Mouse (Mus musculus) ES-E14 (cell line): ENCODE measurements at regions not wholly inside any gene's neighbourhood (a gene's known extent, or its start where the extent isn't known, plus 50 kb on each side); places are given as distances from the start of the nearest gene placed in this dataset.

Experiments
- DNase-seq: peaks from one replicate; pipeline ENCODE4 v3.0.0-alpha.2; 2013; ENCODE audit warnings: low read depth, low spot score
- H3K27ac ChIP-seq: 2 replicates; pipeline ENCODE4 v1.5.1; 2012; ENCODE audit warnings: low read depth, mild to moderate bottlenecking, low read length, moderate library complexity, mixed read lengths; ENCODE audit not compliant: poor library complexity, insufficient read depth, severe bottlenecking
- H3K36me3 ChIP-seq: 2 replicates; pipeline ENCODE4 v1.6.1; 2012; ENCODE audit warnings: mild to moderate bottlenecking, low read length, moderate library complexity, mixed read lengths; ENCODE audit not compliant: control insufficient read depth, poor library complexity, insufficient read depth, severe bottlenecking
- H3K4me1 ChIP-seq, 2 experiments: fragments of 150-350 bp in 1 of 2; sonication (generic) in 1 of 2; 2 replicates each; pipeline ENCODE4 v1.6.1; 2012; ENCODE audit warnings: low read length in 2 of 2, mild to moderate bottlenecking in 1 of 2, mixed read lengths in 1 of 2; ENCODE audit not compliant: control insufficient read depth in 2 of 2, insufficient read depth in 2 of 2, poor library complexity in 1 of 2
- H3K4me3 ChIP-seq, 2 experiments: fragments of 150-350 bp in 1 of 2; sonication (generic) in 1 of 2; 2 replicates each; pipeline ENCODE4 v1.5.1; 2012; ENCODE audit warnings: low read length in 2 of 2, low read depth in 1 of 2, mild to moderate bottlenecking in 1 of 2, mixed read lengths in 1 of 2; ENCODE audit not compliant: insufficient read depth in 1 of 2, poor library complexity in 1 of 2, severe bottlenecking in 1 of 2
- H3K9ac ChIP-seq: 2 replicates; pipeline ENCODE4 v1.6.1; 2012; ENCODE audit warnings: low read depth, mild to moderate bottlenecking, low read length, mixed read lengths; ENCODE audit not compliant: poor library complexity, insufficient read depth, severe bottlenecking
- H3K9me3 ChIP-seq: fragments of 150-350 bp; sonication (generic); 2 replicates; pipeline ENCODE4 v1.6.1; 2012; ENCODE audit warnings: low read depth, mild to moderate bottlenecking, low read length; ENCODE audit not compliant: control insufficient read depth, insufficient read depth
- CHD2 ChIP-seq: IDR thresholded peaks from 2 replicates; pipeline ENCODE4 v1.6.1; 2014; ENCODE audit warnings: mild to moderate bottlenecking, low read depth, low read length, inconsistent platforms
- HCFC1 ChIP-seq: IDR thresholded peaks from 2 replicates; pipeline ENCODE4 v1.6.1; 2012; ENCODE audit warnings: low read length, inconsistent platforms, borderline replicate concordance; ENCODE audit not compliant: insufficient read depth
- MAFK ChIP-seq: IDR thresholded peaks from 2 replicates; pipeline ENCODE4 v1.6.1; 2014; ENCODE audit warnings: mild to moderate bottlenecking, low read depth, low read length, inconsistent platforms; ENCODE audit not compliant: insufficient read depth
- ZC3H11A ChIP-seq: IDR thresholded peaks from 2 replicates; pipeline ENCODE4 v1.6.1; 2012; ENCODE audit warnings: low read depth, mild to moderate bottlenecking, inconsistent platforms, low read length, borderline replicate concordance
- ZNF384 ChIP-seq: IDR thresholded peaks from 2 replicates; pipeline ENCODE4 v1.6.1; 2012; ENCODE audit warnings: low read depth, low read length, inconsistent platforms
- in situ Hi-C, 2 experiments: fragments of 600-800 bp; cut with MboI; formaldehyde crosslinking; loops; one replicate each; pipeline ENCODE4 v1.15.1; 2025; ENCODE audit warnings: low sequenced_read_pairs in 2 of 2, inconsistent platforms in 1 of 2; ENCODE audit not compliant: unreplicated experiment in 2 of 2

GRCm38 (mm10) chr2:113911188-113911587 is 62.7 kb upstream of the Arhgap11a start:
- Histone ChIP-seq H3K27ac (no peak overlapping the region), H3K9ac (no peak overlapping the region), H3K36me3 (no peaks in the 10 kb centered on the region), H3K4me3 (no peak overlapping the region), H3K9me3 (no peaks in the 10 kb centered on the region), H3K4me1 (no peaks in the 10 kb centered on the region)
- no peak for DNase-seq
- TF ChIP-seq HCFC1 (no peak), ZC3H11A (no peak), ZNF384 (no peak), CHD2 (no peak), MAFK (no peak)
- in situ Hi-C loops = no loop called here

- Histone ChIP-seq H3K36me3 (no peaks in the 10 kb centered on the region), H3K27ac (no peak overlapping the region), H3K9me3 (no peaks in the 10 kb centered on the region), H3K9ac (no peak overlapping the region), H3K4me1 (no peaks in the 10 kb centered on the region), H3K4me3 (no peak overlapping the region)
- TF ChIP-seq CHD2 (no peak), ZC3H11A (no peak), HCFC1 (no peak), MAFK (no peak), ZNF384 (no peak)
- DNase-seq = no peak
- in situ Hi-C loops = no loop called here
Measured at GRCm38 (mm10) chr2:113909502-113909901, 61.0 kb upstream of the Arhgap11a start.

GRCm38 (mm10) chr2:113908636-113909035 is 60.2 kb upstream of the Arhgap11a start:
- no peaks in the 10 kb centered on the region for H3K9me3 ChIP-seq
- DNase-seq = no peak
- no peaks in the 10 kb centered on the region for H3K4me1 ChIP-seq
- TF ChIP-seq ZNF384 = no peak
- TF ChIP-seq MAFK = no peak
- TF ChIP-seq ZC3H11A = no peak
- no peak for TF ChIP-seq HCFC1
- TF ChIP-seq CHD2 = no peak
- in situ Hi-C loops = no loop called here
- H3K36me3 ChIP-seq = no peaks in the 10 kb centered on the region
- no peak overlapping the region for H3K9ac ChIP-seq
- H3K27ac ChIP-seq = no peak overlapping the region
- no peak overlapping the region for H3K4me3 ChIP-seq

GRCm38 (mm10) chr2:113904414-113904813 is 56.0 kb upstream of the Arhgap11a start:
- no peak overlapping the region for H3K27ac ChIP-seq
- no peak overlapping the region for H3K9ac ChIP-seq
- TF ChIP-seq HCFC1 = no peak
- no peak for TF ChIP-seq CHD2
- TF ChIP-seq MAFK = no peak
- TF ChIP-seq ZC3H11A = no peak
- TF ChIP-seq ZNF384 = no peak
- in situ Hi-C loops = no loop called here
- DNase-seq = no peak
- no peaks in the 10 kb centered on the region for H3K9me3 ChIP-seq
- H3K4me3 ChIP-seq = no peak overlapping the region
- H3K4me1 ChIP-seq = no peaks in the 10 kb centered on the region; a peak in 1 of 4 replicates
- no peaks in the 10 kb centered on the region for H3K36me3 ChIP-seq

- no peak for TF ChIP-seq CHD2
- no peak for TF ChIP-seq HCFC1
- no peak for TF ChIP-seq ZC3H11A
- TF ChIP-seq MAFK = no peak
- no peak for TF ChIP-seq ZNF384
- Histone ChIP-seq H3K9ac (no peak overlapping the region), H3K4me1 (no peaks in the 10 kb centered on the region; a peak in 1 of 4 replicates), H3K9me3 (no peaks in the 10 kb centered on the region), H3K36me3 (no peaks in the 10 kb centered on the region), H3K4me3 (no peak overlapping the region), H3K27ac (no peak overlapping the region)
- no peak for DNase-seq
- in situ Hi-C loops = no loop called here
Measured at GRCm38 (mm10) chr2:113903865-113904264, 55.4 kb upstream of the Arhgap11a start.
